Comparison of ENCODE assay signal across 9 mouse cellular contexts in genomic region chr19:42655006-42655405, GRCm38 (mm10). TPM values are rescaled to one million over a fixed set of nuclear protein-coding genes. Genes with fewer than 3 reads are reported as not detected.
A peak's percentile ranks its signal among the peaks of the same experiment; 100 is the strongest.
DNase-seq lines count a peak whose midpoint lies in the region; ATAC-seq lines count a peak whose summit lies in the region.
"Had no signal": no experiment of that assay in that cellular context is flagged by ENCODE, and none has a peak within 500 bp of the region (broad histone marks: within the 10 kb centered on the region; RNA-seq: fewer than 3 reads in every experiment).

No protein-coding gene starts in this region.

- WGBS in hindbrain, embryonic 10.5 days: 59% methylated on average over 1 of the region's 1 CpGs
- 45% methylated on average over 1 of the region's 1 CpGs for WGBS in hindbrain, embryonic 13.5 days
- 59% methylated on average over 1 of the region's 1 CpGs for WGBS in forebrain, embryonic 16.5 days
- 60% methylated on average over 1 of the region's 1 CpGs for WGBS in hindbrain, embryonic 14.5 days
- 58% methylated on average over 1 of the region's 1 CpGs for WGBS in midbrain, embryonic 14.5 days

- no peak for ATAC-seq in hindbrain, embryonic 13.5 days (ENCODE audit: low FRiP score)
- peak; percentile 46; the same call in 1 of the 2 replicates for ATAC-seq in forebrain, embryonic 16.5 days
- no peak; the same call in 1 of the 2 replicates for ATAC-seq in hindbrain, embryonic 14.5 days (ENCODE audit: low FRiP score)
- ATAC-seq in midbrain, embryonic 14.5 days (ENCODE audit: low FRiP score, low TSS enrichment): no peak

- H3K27ac ChIP-seq in hindbrain, embryonic 10.5 days: no peak overlapping the region
- H3K27ac ChIP-seq in hindbrain, embryonic 13.5 days: no peak overlapping the region
- H3K27ac ChIP-seq in forebrain, embryonic 16.5 days (ENCODE audit: low read length): no peak overlapping the region
- no peak overlapping the region for H3K27ac ChIP-seq in hindbrain, embryonic 14.5 days
- H3K27ac ChIP-seq in midbrain, embryonic 14.5 days (replicated peaks; ENCODE audit: low read depth, low read length): no peak overlapping the region
- H3K27ac ChIP-seq: limb, embryonic 15.5 days had no signal

- H3K4me3 ChIP-seq in hindbrain, embryonic 10.5 days: no peak overlapping the region
- H3K4me3 ChIP-seq in hindbrain, embryonic 13.5 days: no peak overlapping the region
- no peak overlapping the region for H3K4me3 ChIP-seq in forebrain, embryonic 16.5 days (replicated peaks; ENCODE audit: low read length)
- no peak overlapping the region for H3K4me3 ChIP-seq in hindbrain, embryonic 14.5 days (replicated peaks; ENCODE audit: low read length)
- H3K4me3 ChIP-seq in midbrain, embryonic 14.5 days (replicated peaks; ENCODE audit: low read depth, low read length): no peak overlapping the region
- H3K4me3 ChIP-seq: limb, embryonic 15.5 days had no signal

- no peak overlapping the region for H3K9ac ChIP-seq in hindbrain, embryonic 13.5 days
- H3K9ac ChIP-seq in forebrain, embryonic 16.5 days (replicated peaks; ENCODE audit: low read depth, low read length): no peak overlapping the region
- no peak overlapping the region for H3K9ac ChIP-seq in hindbrain, embryonic 14.5 days
- no peak overlapping the region for H3K9ac ChIP-seq in midbrain, embryonic 14.5 days (replicated peaks; ENCODE audit: low read length)
- H3K9ac ChIP-seq: limb, embryonic 15.5 days had no signal

- H3K9me3 ChIP-seq in hindbrain, embryonic 10.5 days: no peaks in the 10 kb centered on the region
- H3K9me3 ChIP-seq in hindbrain, embryonic 13.5 days: no peaks in the 10 kb centered on the region
- no peaks in the 10 kb centered on the region for H3K9me3 ChIP-seq in forebrain, embryonic 16.5 days (ENCODE audit: control insufficient read depth, low read length)
- H3K9me3 ChIP-seq in hindbrain, embryonic 14.5 days (ENCODE audit: control insufficient read depth, low read length): no peaks in the 10 kb centered on the region
- H3K9me3 ChIP-seq in midbrain, embryonic 14.5 days (ENCODE audit: control insufficient read depth, low read length): no peaks in the 10 kb centered on the region
- H3K9me3 ChIP-seq: limb, embryonic 15.5 days had no signal

- peak; percentile 66 for DNase-seq in hindbrain, embryonic 10.5 days (ENCODE audit: low spot score)
- DNase-seq in c-Kit-positive CD71-positive TER-119-negative erythroid progenitor cells, embryonic 14.5 days (ENCODE audit: low read depth): peak; percentile 11
- DNase-seq in hindbrain, embryonic 14.5 days (ENCODE audit: low spot score): peak; percentile 81
- DNase-seq in layer of hippocampus, postnatal 36 days: peak; percentile 45 to 62
- peak; percentile 84 for DNase-seq in midbrain, embryonic 14.5 days
- DNase-seq in testis, postnatal 10 days (ENCODE audit: low spot score): peak; percentile 81

- H3K4me1 ChIP-seq in hindbrain, embryonic 10.5 days (replicated peaks): peaks cover 31% of the 10 kb centered on the region
- H3K4me1 ChIP-seq in hindbrain, embryonic 13.5 days (replicated peaks): peaks cover 15% of the 10 kb centered on the region
- H3K4me1 ChIP-seq in forebrain, embryonic 16.5 days (replicated peaks; ENCODE audit: control insufficient read depth, insufficient read depth, low read length): peaks cover 8% of the 10 kb centered on the region
- H3K4me1 ChIP-seq in hindbrain, embryonic 14.5 days (replicated peaks; ENCODE audit: control insufficient read depth, insufficient read depth, low read length): peaks cover 4% of the 10 kb centered on the region
- peaks cover 9% of the 10 kb centered on the region for H3K4me1 ChIP-seq in midbrain, embryonic 14.5 days (ENCODE audit: control insufficient read depth, insufficient read depth, low read length)

- peaks cover 62% of the 10 kb centered on the region for H3K27me3 ChIP-seq in hindbrain, embryonic 10.5 days (ENCODE audit: insufficient read depth, poor library complexity, severe bottlenecking)
- H3K27me3 ChIP-seq in hindbrain, embryonic 13.5 days: peaks cover 50% of the 10 kb centered on the region
- H3K27me3 ChIP-seq in forebrain, embryonic 16.5 days (replicated peaks; ENCODE audit: control insufficient read depth, insufficient read depth, low read length): peaks cover 5% of the 10 kb centered on the region; the same call in 1 of the 2 replicates
- 0 out of 2 replicates have a peak, but pooled peaks cover 7% of the 10 kb centered on the region for H3K27me3 ChIP-seq in hindbrain, embryonic 14.5 days (ENCODE audit: control insufficient read depth, insufficient read depth, low read length)
- H3K27me3 ChIP-seq in midbrain, embryonic 14.5 days (ENCODE audit: control insufficient read depth, insufficient read depth, low read length): peaks cover 3% of the 10 kb centered on the region; the same call in 1 of the 2 replicates

- H3K36me3 ChIP-seq in hindbrain, embryonic 10.5 days: no peaks in the 10 kb centered on the region
- H3K36me3 ChIP-seq in hindbrain, embryonic 13.5 days: no peaks in the 10 kb centered on the region
- no peaks in the 10 kb centered on the region for H3K36me3 ChIP-seq in forebrain, embryonic 16.5 days (ENCODE audit: control insufficient read depth, insufficient read depth)
- H3K36me3 ChIP-seq in hindbrain, embryonic 14.5 days (replicated peaks; ENCODE audit: control insufficient read depth, insufficient read depth): no peaks in the 10 kb centered on the region
- H3K36me3 ChIP-seq in midbrain, embryonic 14.5 days (ENCODE audit: control insufficient read depth, insufficient read depth, low read length): no peaks in the 10 kb centered on the region
- H3K36me3 ChIP-seq: limb, embryonic 15.5 days had no signal

- H3K4me2 ChIP-seq in hindbrain, embryonic 13.5 days: no peak overlapping the region
- no peak overlapping the region for H3K4me2 ChIP-seq in forebrain, embryonic 16.5 days (ENCODE audit: low read length)
- H3K4me2 ChIP-seq in hindbrain, embryonic 14.5 days (replicated peaks): no peak overlapping the region
- no peak overlapping the region for H3K4me2 ChIP-seq in midbrain, embryonic 14.5 days (ENCODE audit: low read length)
- H3K4me2 ChIP-seq: limb, embryonic 15.5 days had no signal

RNA-seq across cellular contexts. Expression of gene Loxl4, which starts 42.4 kb away (rescaled TPM):
- polyA plus RNA-seq in hindbrain, embryonic 10.5 days (2016; fragmentation: Nextera tagmentation; extraction: Ambion mirVana): 0.18 and 0.37 TPM in 2 replicates
- 0.05 and 0.13 TPM in 2 replicates for polyA plus RNA-seq in hindbrain, embryonic 13.5 days (2015; fragmentation: Nextera tagmentation; extraction: Ambion mirVana)
- polyA plus RNA-seq in forebrain, embryonic 16.5 days (2015; fragmentation: Nextera tagmentation; extraction: Ambion mirVana): 0.12 and 0.13 TPM in 2 replicates
- polyA plus RNA-seq in hindbrain, embryonic 14.5 days (2014; fragmentation: Nextera tagmentation; extraction: Ambion mirVana): 0.13 and 0.27 TPM in 2 replicates
- under 1 TPM; 0.15 to 0.35 TPM for total RNA-seq in layer of hippocampus, postnatal 36 days (2021)
- 0.18 and 0.20 TPM in 2 replicates for polyA plus RNA-seq in midbrain, embryonic 14.5 days (2014; fragmentation: Nextera tagmentation; extraction: Ambion mirVana)

Comparison
In these comparisons a context has a peak if more than half of its experiments do, and no peak if none do; other contexts are left out.
1. DNase-seq: peak in every context shown above with its lines; median percentile 84 in midbrain, embryonic 14.5 days; 81 in hindbrain, embryonic 14.5 days; 81 in testis, postnatal 10 days; 66 in hindbrain, embryonic 10.5 days; 54 in layer of hippocampus, postnatal 36 days; 11 in c-Kit-positive CD71-positive TER-119-negative erythroid progenitor cells, embryonic 14.5 days.